Mouse (Mus musculus): ENCODE data around the gene Sun3. TPM values are rescaled to one million over a fixed set of nuclear protein-coding genes. Genes with fewer than 3 reads are reported as not detected.

The Sun3 gene
- total RNA-seq, 2 experiments from 2014 or later, result not detected

DNA sequence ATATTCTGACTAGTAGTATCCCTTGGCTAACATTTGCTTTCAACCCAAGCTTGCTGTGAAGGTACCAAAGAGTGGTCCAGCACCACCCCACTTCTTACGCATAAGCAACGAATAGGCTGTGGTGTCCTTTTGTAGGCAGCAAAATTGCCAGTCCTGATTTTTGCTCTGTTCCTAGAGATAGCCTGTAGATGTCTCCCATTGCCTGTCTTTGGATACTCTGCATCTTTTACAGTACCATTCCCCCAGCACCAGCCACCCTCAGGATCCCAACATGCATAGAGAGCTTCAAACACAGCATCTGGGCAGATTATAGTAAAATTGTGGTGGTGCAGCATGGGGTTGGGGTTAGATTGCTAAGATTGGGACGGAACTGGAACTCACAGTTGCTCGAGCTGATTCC, 60.7 kb downstream of the Sun3 start:
- ATAC-seq (replicated peaks; ENCODE audit: low FRiP score, poor library complexity, severe bottlenecking), result no peak

DNA sequence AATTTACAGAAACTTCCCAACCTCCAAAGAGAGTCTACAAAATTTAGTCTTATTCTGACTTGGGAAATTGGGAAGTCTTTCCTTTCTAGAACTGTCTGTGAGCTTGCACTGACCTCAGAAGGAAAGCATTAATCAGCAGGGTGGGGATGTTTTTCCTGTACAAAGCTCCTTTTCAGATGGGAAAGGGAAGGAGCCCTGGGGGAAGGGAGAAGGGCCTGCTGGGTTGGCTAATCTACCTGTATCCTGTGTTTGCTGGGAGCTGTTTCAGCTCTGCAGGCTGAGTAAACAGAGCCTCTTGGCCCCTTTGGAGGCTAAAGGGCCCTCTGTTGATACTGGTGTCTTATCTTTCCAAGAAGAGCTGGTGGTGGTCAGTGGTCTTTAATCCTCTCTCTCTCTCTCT, 62.7 kb downstream of the Sun3 start:
- ATAC-seq (replicated peaks; ENCODE audit: low FRiP score, poor library complexity, severe bottlenecking), result no peak

DNA sequence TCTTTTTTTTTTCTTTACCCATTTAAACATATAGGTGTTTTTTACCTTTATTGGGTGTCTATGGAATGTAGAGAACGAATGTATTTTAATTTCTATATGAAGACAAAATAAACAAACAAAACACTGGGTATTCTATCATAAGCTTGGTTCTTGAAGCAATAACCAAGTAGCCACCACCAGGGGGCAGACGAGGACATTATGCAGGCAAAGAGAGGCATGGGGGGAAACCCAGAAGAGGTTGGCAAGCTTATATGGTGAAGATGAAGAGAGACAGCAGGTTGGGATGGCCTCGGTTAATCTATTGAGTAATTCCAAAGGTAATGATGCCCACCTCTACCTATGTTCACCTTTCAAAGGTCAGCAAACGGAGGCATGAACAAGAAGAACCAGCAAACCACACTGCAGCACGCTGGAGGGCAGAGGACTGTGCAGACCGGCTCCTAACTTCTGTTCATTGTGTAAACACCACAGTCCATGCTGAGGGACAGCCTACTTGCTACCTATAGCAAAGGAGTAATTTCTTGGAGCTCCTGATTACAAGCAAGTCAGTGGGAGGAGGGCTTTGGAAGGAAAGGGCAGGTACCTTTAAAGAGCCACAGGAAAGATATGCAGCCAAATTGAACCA, 65.4 kb downstream of the Sun3 start:
- ATAC-seq (replicated peaks; ENCODE audit: low FRiP score, poor library complexity, severe bottlenecking), result peak; percentile 69; the same call in 1 of the 2 replicates

DNA sequence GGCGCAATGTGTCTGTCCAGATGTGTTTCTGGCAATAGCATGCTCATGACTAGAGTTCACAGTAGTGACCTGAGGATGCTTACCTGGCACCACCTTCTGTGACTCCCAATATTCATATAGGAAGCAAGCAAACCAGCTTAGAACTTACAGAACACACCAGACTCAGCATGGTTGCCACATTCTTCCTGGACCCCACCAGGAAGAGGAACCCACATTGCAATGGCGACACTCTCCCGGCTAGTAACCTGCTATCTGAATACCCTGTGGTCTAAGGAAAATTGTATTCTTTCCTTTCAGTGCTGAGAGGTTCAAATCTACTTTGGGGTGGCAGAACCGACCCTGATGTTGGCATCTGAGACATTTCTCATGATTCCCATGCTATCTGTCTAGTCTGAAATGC, 70.6 kb downstream of the Sun3 start:
- ATAC-seq (replicated peaks; ENCODE audit: low FRiP score, poor library complexity, severe bottlenecking), result no peak

DNA sequence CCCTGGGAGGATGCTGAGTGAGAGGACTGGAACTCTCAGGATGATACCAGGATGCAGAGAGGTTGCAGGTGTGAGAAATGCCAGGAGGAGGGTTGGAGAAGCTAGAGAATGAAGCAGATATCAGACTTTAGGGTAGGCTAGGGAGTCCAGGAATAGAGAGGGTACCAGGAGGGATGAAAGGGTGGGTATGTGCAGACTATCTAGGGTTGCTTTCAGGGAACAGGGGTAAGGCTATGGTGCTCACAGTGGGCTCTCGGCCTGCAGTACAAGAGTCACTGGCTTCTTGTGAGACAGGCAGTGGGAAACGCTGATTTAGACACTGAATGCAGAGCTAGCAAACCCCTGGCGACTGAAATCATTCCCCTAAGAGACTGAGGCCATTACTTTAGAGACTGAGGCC, 75.6 kb downstream of the Sun3 start, which contains the start of gene Pkd1l1:
Gene Pkd1l1 (minus strand): TSS at position 101 of the 400 bp plus-strand sequence.
- ATAC-seq (replicated peaks; ENCODE audit: low FRiP score, poor library complexity, severe bottlenecking), result no peak

DNA sequence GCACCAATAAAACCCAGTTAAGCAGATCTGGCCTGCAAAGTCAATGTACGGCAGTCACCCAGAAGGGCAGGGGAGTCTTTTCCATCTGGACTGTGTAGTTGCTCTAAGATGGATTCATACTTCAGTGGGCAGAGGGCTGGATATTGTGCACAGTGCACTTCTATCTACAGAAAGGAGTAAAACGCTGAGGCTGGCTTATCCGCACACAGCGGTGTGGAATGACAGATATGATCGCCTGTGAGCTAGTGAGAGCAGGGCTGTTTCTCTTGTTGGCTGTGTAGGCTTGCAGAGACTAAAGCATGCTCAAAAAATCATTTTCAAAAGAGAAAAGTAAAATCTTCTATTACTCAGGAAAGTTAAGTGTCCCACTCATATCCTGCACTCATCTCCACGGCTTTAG, 76.7 kb downstream of the Sun3 start:
- ATAC-seq (replicated peaks; ENCODE audit: low FRiP score, poor library complexity, severe bottlenecking), result peak; percentile 40; the same call in 1 of the 2 replicates

DNA sequence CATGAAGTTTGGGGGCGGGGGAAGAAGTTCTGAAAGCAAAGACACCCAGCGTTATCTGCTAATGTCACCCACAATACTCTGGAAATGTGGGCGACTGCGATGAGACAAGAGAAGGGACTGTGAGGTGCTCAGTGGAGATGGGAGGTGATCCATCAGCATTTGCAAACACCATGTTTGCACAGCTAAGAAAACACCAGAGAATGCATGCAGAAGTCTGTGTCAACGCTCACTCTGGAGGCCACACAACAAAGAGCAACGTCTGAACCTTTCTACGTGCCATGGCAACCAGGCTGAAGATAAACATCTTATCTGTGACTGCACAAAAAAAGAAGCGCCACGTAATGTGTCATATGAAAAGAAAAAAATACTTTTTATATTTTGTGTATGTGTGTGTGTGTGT, 78.3 kb downstream of the Sun3 start:
- peak; percentile 79 for ATAC-seq (replicated peaks; ENCODE audit: low FRiP score, poor library complexity, severe bottlenecking)

DNA sequence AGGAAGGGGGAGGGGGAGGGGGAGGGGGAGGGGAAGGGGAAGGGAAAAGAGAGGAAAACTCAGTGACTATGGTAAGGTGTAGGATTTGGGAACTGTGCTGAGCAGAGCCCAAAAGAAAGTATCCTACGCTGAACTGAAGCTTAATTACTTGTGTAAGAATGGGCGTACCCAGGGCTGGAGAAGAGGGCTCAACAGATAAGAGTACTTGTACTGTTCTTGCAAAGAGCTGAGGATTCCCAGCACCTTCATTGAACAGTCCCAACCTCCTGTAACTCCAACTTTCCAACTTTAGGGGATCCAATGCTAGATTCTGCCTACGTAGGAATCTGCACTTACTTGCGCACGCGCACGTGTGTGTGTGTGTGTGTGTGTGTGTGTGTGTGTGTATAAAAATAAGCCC, 80.7 kb downstream of the Sun3 start:
- peak; percentile 63 for ATAC-seq (replicated peaks; ENCODE audit: low FRiP score, poor library complexity, severe bottlenecking)

Other genes starting within 250 kb of the Sun3 start
- 4.7 and 5.4 TPM in 2 replicates for gene Pkd1l1, start 75.7 kb downstream of the Sun3 start, total RNA-seq (2015; ENCODE audit: low replicate concordance)
- gene Pkd1l1, start 75.7 kb downstream of the Sun3 start, total RNA-seq (2017; ENCODE audit: low replicate concordance), result 1.7 and 7.8 TPM in 2 replicates
- gene Hus1, start 37.8 kb downstream of the Sun3 start, total RNA-seq (2015; ENCODE audit: low replicate concordance), result 7.2 and 16.3 TPM in 2 replicates
- 6.5 and 8.5 TPM in 2 replicates for gene Hus1, start 37.8 kb downstream of the Sun3 start, total RNA-seq (2017; ENCODE audit: low replicate concordance)
- gene Gm11992, start 397 bp downstream of the Sun3 start, total RNA-seq (2015; ENCODE audit: low replicate concordance), result not detected in 2 replicates
- not detected in 2 replicates for gene Gm11992, start 397 bp downstream of the Sun3 start, total RNA-seq (2017; ENCODE audit: low replicate concordance)
- not detected in 2 replicates for gene Upp1, start 69.1 kb upstream of the Sun3 start, total RNA-seq (2015; ENCODE audit: low replicate concordance)
- gene Upp1, start 69.1 kb upstream of the Sun3 start, total RNA-seq (2017; ENCODE audit: low replicate concordance), result not detected in 2 replicates
- 5.0 and 7.2 TPM in 2 replicates for gene Abca13, start 143.0 kb upstream of the Sun3 start, total RNA-seq (2015; ENCODE audit: low replicate concordance)
- gene Abca13, start 143.0 kb upstream of the Sun3 start, total RNA-seq (2017; ENCODE audit: low replicate concordance), result 4.4 and 4.6 TPM in 2 replicates

Measured in erythroid progenitor cell, adult 5-6 weeks (primary cell).